Mouse (Mus musculus) cortical plate, adult 2 months (tissue): ENCODE data around the gene Abcc5.

Source experiments
- CTCF ChIP-seq: fragments of 200-500 bp; IDR thresholded peaks from 2 replicates; pipeline ENCODE4 v1.5.1; 2011; ENCODE audit warnings: mild to moderate bottlenecking, control low read depth, low read length; ENCODE audit not compliant: insufficient read depth; ENCODE audit errors: extremely low read depth
- POLR2A ChIP-seq: fragments of 200-500 bp; IDR thresholded peaks from 2 replicates; pipeline ENCODE4 v1.6.1; 2011; ENCODE audit warnings: mild to moderate bottlenecking, low read length, control low read depth; ENCODE audit not compliant: insufficient read depth; ENCODE audit errors: extremely low read depth

- TF ChIP-seq POLR2A (no peak), CTCF (no peak)
Measured at GRCm38 (mm10) chr16:20323907-20324306, 102.3 kb downstream of the Abcc5 start.
